Mouse (Mus musculus) G1E (cell line): ENCODE results near the gene Naif1.

ENCODE experiments used
- CTCF ChIP-seq: IDR thresholded peaks from 2 replicates; pipeline ENCODE4 v1.5.1; 2012; ENCODE audit warnings: low read depth, low read length, inconsistent platforms, mixed read lengths
- GATA1 ChIP-seq: IDR thresholded peaks from 2 replicates; pipeline ENCODE4 v1.6.1; 2012; ENCODE audit warnings: borderline replicate concordance, low read length, inconsistent platforms, mixed read lengths
- GATA2 ChIP-seq: IDR thresholded peaks from 2 replicates; pipeline ENCODE4 v1.6.1; 2012; ENCODE audit warnings: low read depth, low read length, inconsistent platforms, borderline replicate concordance
- TAL1 ChIP-seq: conservative IDR thresholded peaks from 2 replicates; pipeline ENCODE4 v1.6.1; 2012; ENCODE audit warnings: low read depth, low read length, inconsistent platforms, mixed read lengths

GRCm38 (mm10) chr2:32492661-32493060, 42.4 kb downstream of the Naif1 start:
- TF ChIP-seq CTCF = no peak
- no peak for TF ChIP-seq TAL1
- no peak for TF ChIP-seq GATA1
- TF ChIP-seq GATA2 = no peak
